Mouse (Mus musculus) ES-E14 (cell line): ENCODE measurements around the gene Foxl1. TPM values are rescaled to one million over a fixed set of nuclear protein-coding genes. Genes with fewer than 3 reads are reported as not detected.

Experiments used
- DNase-seq: peaks from one replicate; pipeline ENCODE4 v3.0.0-alpha.2; 2013; ENCODE audit warnings: low read depth, low spot score
- H3K27ac ChIP-seq: 2 replicates; pipeline ENCODE4 v1.5.1; 2012; ENCODE audit warnings: low read depth, mild to moderate bottlenecking, low read length, moderate library complexity, mixed read lengths; ENCODE audit not compliant: poor library complexity, insufficient read depth, severe bottlenecking
- H3K36me3 ChIP-seq: 2 replicates; pipeline ENCODE4 v1.6.1; 2012; ENCODE audit warnings: mild to moderate bottlenecking, low read length, moderate library complexity, mixed read lengths; ENCODE audit not compliant: control insufficient read depth, poor library complexity, insufficient read depth, severe bottlenecking
- H3K4me1 ChIP-seq, 2 experiments: fragments of 150-350 bp in 1 of 2; sonication (generic) in 1 of 2; 2 replicates each; pipeline ENCODE4 v1.6.1; 2012; ENCODE audit warnings: low read length in 2 of 2, mild to moderate bottlenecking in 1 of 2, mixed read lengths in 1 of 2; ENCODE audit not compliant: control insufficient read depth in 2 of 2, insufficient read depth in 2 of 2, poor library complexity in 1 of 2
- H3K4me3 ChIP-seq, 2 experiments: fragments of 150-350 bp in 1 of 2; sonication (generic) in 1 of 2; 2 replicates each; pipeline ENCODE4 v1.5.1; 2012; ENCODE audit warnings: low read length in 2 of 2, low read depth in 1 of 2, mild to moderate bottlenecking in 1 of 2, mixed read lengths in 1 of 2; ENCODE audit not compliant: insufficient read depth in 1 of 2, poor library complexity in 1 of 2, severe bottlenecking in 1 of 2
- H3K9ac ChIP-seq: 2 replicates; pipeline ENCODE4 v1.6.1; 2012; ENCODE audit warnings: low read depth, mild to moderate bottlenecking, low read length, mixed read lengths; ENCODE audit not compliant: poor library complexity, insufficient read depth, severe bottlenecking
- H3K9me3 ChIP-seq: fragments of 150-350 bp; sonication (generic); 2 replicates; pipeline ENCODE4 v1.6.1; 2012; ENCODE audit warnings: low read depth, mild to moderate bottlenecking, low read length; ENCODE audit not compliant: control insufficient read depth, insufficient read depth
- CHD2 ChIP-seq: IDR thresholded peaks from 2 replicates; pipeline ENCODE4 v1.6.1; 2014; ENCODE audit warnings: mild to moderate bottlenecking, low read depth, low read length, inconsistent platforms
- HCFC1 ChIP-seq: IDR thresholded peaks from 2 replicates; pipeline ENCODE4 v1.6.1; 2012; ENCODE audit warnings: low read length, inconsistent platforms, borderline replicate concordance; ENCODE audit not compliant: insufficient read depth
- MAFK ChIP-seq: IDR thresholded peaks from 2 replicates; pipeline ENCODE4 v1.6.1; 2014; ENCODE audit warnings: mild to moderate bottlenecking, low read depth, low read length, inconsistent platforms; ENCODE audit not compliant: insufficient read depth
- ZC3H11A ChIP-seq: IDR thresholded peaks from 2 replicates; pipeline ENCODE4 v1.6.1; 2012; ENCODE audit warnings: low read depth, mild to moderate bottlenecking, inconsistent platforms, low read length, borderline replicate concordance
- ZNF384 ChIP-seq: IDR thresholded peaks from 2 replicates; pipeline ENCODE4 v1.6.1; 2012; ENCODE audit warnings: low read depth, low read length, inconsistent platforms
- in situ Hi-C, 2 experiments: fragments of 600-800 bp; cut with MboI; formaldehyde crosslinking; loops; one replicate each; pipeline ENCODE4 v1.15.1; 2025; ENCODE audit warnings: low sequenced_read_pairs in 2 of 2, inconsistent platforms in 1 of 2; ENCODE audit not compliant: unreplicated experiment in 2 of 2
- total RNA-seq: library from RNA; depleted of rRNA; stranded (reverse); fragments of 300-350 nt; gene quantifications from 2 replicates; pipeline ENCODE4 v1.2.3, GENCODE M21; 2012

The Foxl1 gene
- total RNA-seq, 1 experiment, result 0.09 TPM

GRCm38 (mm10) chr8:121090716-121091115 is 37.0 kb upstream of the Foxl1 start:
- in situ Hi-C loops, result loop anchor here in 1 of 2 experiments (5.0 kb wide), 1 partner anchor 408 kb away; no protein-coding TSS in a partner anchor

GRCm38 (mm10) chr8:121092141-121092540 is 35.6 kb upstream of the Foxl1 start:
- 0 out of 2 replicates have a peak, but pooled peaks cover under 1% of the 10 kb centered on the region for H3K36me3 ChIP-seq
- no peak for DNase-seq
- no peak overlapping the region for H3K4me3 ChIP-seq
- in situ Hi-C loops, result loop anchor here in 1 of 2 experiments (5.0 kb wide), 1 partner anchor 410 kb away; no protein-coding TSS in a partner anchor
- peaks cover 0 to 2% of the 10 kb centered on the region in 2 experiments; a peak in 2 of 4 replicates for H3K4me1 ChIP-seq
- TF ChIP-seq ZNF384 (no peak), ZC3H11A (no peak), CHD2 (no peak), MAFK (no peak)
- no peaks in the 10 kb centered on the region for H3K9me3 ChIP-seq
- no peak overlapping the region for H3K27ac ChIP-seq
- H3K9ac ChIP-seq, result no peak overlapping the region

More at GRCm38 (mm10) chr8:121090716-121091115, 37.0 kb upstream of the Foxl1 start:
- Histone ChIP-seq H3K9ac (no peak overlapping the region), H3K27ac (no peak overlapping the region), H3K4me1 (peaks cover 0 to 2% of the 10 kb centered on the region in 2 experiments; a peak in 2 of 4 replicates), H3K36me3 (no peaks in the 10 kb centered on the region), H3K9me3 (no peaks in the 10 kb centered on the region), H3K4me3 (no peak overlapping the region)
- TF ChIP-seq ZNF384 (no peak), HCFC1 (no peak)
- no peak for DNase-seq

GRCm38 (mm10) chr8:121092627-121093026 is 35.1 kb upstream of the Foxl1 start:
- TF ChIP-seq HCFC1, result no peak
- peak; percentile 80 for TF ChIP-seq ZC3H11A
- no peak overlapping the region; the same call in 1 of the 2 replicates for H3K9ac ChIP-seq
- in situ Hi-C loops, result loop anchor here in 1 of 2 experiments (5.0 kb wide), 1 partner anchor 410 kb away; no protein-coding TSS in a partner anchor

GRCm38 (mm10) chr8:121093496-121093895 is 34.2 kb upstream of the Foxl1 start:
- Histone ChIP-seq H3K9ac (no peak overlapping the region), H3K27ac (no peak overlapping the region), H3K36me3 (peaks cover 12% of the 10 kb centered on the region), H3K9me3 (no peaks in the 10 kb centered on the region), H3K4me3 (no peak overlapping the region), H3K4me1 (peaks cover 0 to 2% of the 10 kb centered on the region in 2 experiments; a peak in 2 of 4 replicates)
- no peak for TF ChIP-seq HCFC1
- TF ChIP-seq MAFK, result no peak
- no peak for TF ChIP-seq CHD2
- no peak for TF ChIP-seq ZNF384
- TF ChIP-seq ZC3H11A, result no peak
- DNase-seq, result no peak
- in situ Hi-C loops, result loop anchor here in 1 of 2 experiments (5.0 kb wide), 1 partner anchor 411 kb away; no protein-coding TSS in a partner anchor

More at GRCm38 (mm10) chr8:121092627-121093026, 35.1 kb upstream of the Foxl1 start:
- H3K36me3 ChIP-seq, result peaks cover 5% of the 10 kb centered on the region; the same call in 1 of the 2 replicates
- peak; percentile 81 for DNase-seq
- no peak overlapping the region for H3K4me3 ChIP-seq
- no peaks in the 10 kb centered on the region for H3K9me3 ChIP-seq
- peaks cover 0 to 2% of the 10 kb centered on the region in 2 experiments; a peak in 2 of 4 replicates for H3K4me1 ChIP-seq
- no peak overlapping the region for H3K27ac ChIP-seq
